Mouse (Mus musculus): ENCODE measurements at regions not wholly inside any gene's neighbourhood (a gene's known extent, or its start where the extent isn't known, plus 50 kb on each side); places are given as distances from the start of the nearest gene placed in this dataset.

GRCm38 (mm10) chr11:9997532-9998138, 805.9 kb downstream of the Abca13 start:
- H3K36me3 ChIP-seq (ENCODE audit: control insufficient read depth, insufficient read depth, low read length, poor library complexity, severe bottlenecking): no peaks in the 10 kb centered on the region
- no peak overlapping the region for H3K4me3 ChIP-seq (ENCODE audit: low read depth, low read length)
- TF ChIP-seq POLR2A (IDR thresholded peaks at IDR 0.05; ENCODE audit: insufficient read depth, low read length): no peak
- TF ChIP-seq EP300 (IDR thresholded peaks at IDR 0.05; ENCODE audit: insufficient read depth, low read depth, low read length): no peak
- TF ChIP-seq CTCF (IDR thresholded peaks at IDR 0.05; ENCODE audit: low read depth, low read length): no peak
- H3K9me3 ChIP-seq (replicated peaks; ENCODE audit: control insufficient read depth, insufficient read depth, low read length, poor library complexity, severe bottlenecking): no peaks in the 10 kb centered on the region
- no peaks in the 10 kb centered on the region for H3K4me1 ChIP-seq (ENCODE audit: control insufficient read depth, insufficient read depth, low read length)
- H3K9ac ChIP-seq (ENCODE audit: low read depth, poor library complexity, severe bottlenecking): no peak overlapping the region
- no peaks in the 10 kb centered on the region for H3K27me3 ChIP-seq (ENCODE audit: control insufficient read depth, insufficient read depth, low read length, poor library complexity, severe bottlenecking)
- H3K27ac ChIP-seq (ENCODE audit: insufficient read depth, low read length): no peak overlapping the region

- no peaks in the 10 kb centered on the region for H3K36me3 ChIP-seq (ENCODE audit: control insufficient read depth, insufficient read depth, low read length, poor library complexity, severe bottlenecking)
- no peak overlapping the region for H3K27ac ChIP-seq (ENCODE audit: insufficient read depth, low read length)
- no peak overlapping the region for H3K9ac ChIP-seq (ENCODE audit: low read depth, poor library complexity, severe bottlenecking)
- TF ChIP-seq EP300 (IDR thresholded peaks at IDR 0.05; ENCODE audit: insufficient read depth, low read depth, low read length) (no peak), CTCF (IDR thresholded peaks at IDR 0.05; ENCODE audit: low read depth, low read length) (no peak), POLR2A (IDR thresholded peaks at IDR 0.05; ENCODE audit: insufficient read depth, low read length) (no peak)
- H3K27me3 ChIP-seq (ENCODE audit: control insufficient read depth, insufficient read depth, low read length, poor library complexity, severe bottlenecking): no peaks in the 10 kb centered on the region
- H3K4me3 ChIP-seq (ENCODE audit: low read depth, low read length): no peak overlapping the region
- no peaks in the 10 kb centered on the region for H3K9me3 ChIP-seq (replicated peaks; ENCODE audit: control insufficient read depth, insufficient read depth, low read length, poor library complexity, severe bottlenecking)
- H3K4me1 ChIP-seq (ENCODE audit: control insufficient read depth, insufficient read depth, low read length): no peaks in the 10 kb centered on the region
Observed at GRCm38 (mm10) chr11:10002170-10002569, 810.4 kb downstream of the Abca13 start.

- TF ChIP-seq POLR2A (IDR thresholded peaks at IDR 0.05; ENCODE audit: insufficient read depth, low read length) (no peak), EP300 (IDR thresholded peaks at IDR 0.05; ENCODE audit: insufficient read depth, low read depth, low read length) (no peak), CTCF (IDR thresholded peaks at IDR 0.05; ENCODE audit: low read depth, low read length) (no peak)
- H3K4me1 ChIP-seq (ENCODE audit: control insufficient read depth, insufficient read depth, low read length): no peaks in the 10 kb centered on the region
- H3K27ac ChIP-seq (ENCODE audit: insufficient read depth, low read length): no peak overlapping the region
- H3K4me3 ChIP-seq (ENCODE audit: low read depth, low read length): no peak overlapping the region
- no peaks in the 10 kb centered on the region for H3K9me3 ChIP-seq (replicated peaks; ENCODE audit: control insufficient read depth, insufficient read depth, low read length, poor library complexity, severe bottlenecking)
- H3K9ac ChIP-seq (ENCODE audit: low read depth, poor library complexity, severe bottlenecking): no peak overlapping the region
- no peaks in the 10 kb centered on the region; the same call in 1 of the 2 replicates for H3K27me3 ChIP-seq (ENCODE audit: control insufficient read depth, insufficient read depth, low read length, poor library complexity, severe bottlenecking)
- no peaks in the 10 kb centered on the region for H3K36me3 ChIP-seq (ENCODE audit: control insufficient read depth, insufficient read depth, low read length, poor library complexity, severe bottlenecking)
Observed at GRCm38 (mm10) chr11:10006881-10007280, 815.1 kb downstream of the Abca13 start.

GRCm38 (mm10) chr11:10046593-10046992, 854.9 kb downstream of the Abca13 start:
- no peak overlapping the region for H3K9ac ChIP-seq (ENCODE audit: low read depth, poor library complexity, severe bottlenecking)
- no peak overlapping the region for H3K4me3 ChIP-seq (ENCODE audit: low read depth, low read length)
- TF ChIP-seq EP300 (IDR thresholded peaks at IDR 0.05; ENCODE audit: insufficient read depth, low read depth, low read length): no peak
- no peak for TF ChIP-seq POLR2A (IDR thresholded peaks at IDR 0.05; ENCODE audit: insufficient read depth, low read length)
- TF ChIP-seq CTCF (IDR thresholded peaks at IDR 0.05; ENCODE audit: low read depth, low read length): no peak
- no peak overlapping the region for H3K27ac ChIP-seq (ENCODE audit: insufficient read depth, low read length)
- no peaks in the 10 kb centered on the region; the same call in 1 of the 2 replicates for H3K9me3 ChIP-seq (replicated peaks; ENCODE audit: control insufficient read depth, insufficient read depth, low read length, poor library complexity, severe bottlenecking)
- no peaks in the 10 kb centered on the region for H3K4me1 ChIP-seq (ENCODE audit: control insufficient read depth, insufficient read depth, low read length)
- H3K27me3 ChIP-seq (ENCODE audit: control insufficient read depth, insufficient read depth, low read length, poor library complexity, severe bottlenecking): no peaks in the 10 kb centered on the region
- H3K36me3 ChIP-seq (ENCODE audit: control insufficient read depth, insufficient read depth, low read length, poor library complexity, severe bottlenecking): no peaks in the 10 kb centered on the region

GRCm38 (mm10) chr11:10051584-10052210, 860.0 kb downstream of the Abca13 start:
- no peak overlapping the region for H3K9ac ChIP-seq (ENCODE audit: low read depth, poor library complexity, severe bottlenecking)
- no peaks in the 10 kb centered on the region for H3K36me3 ChIP-seq (ENCODE audit: control insufficient read depth, insufficient read depth, low read length, poor library complexity, severe bottlenecking)
- peaks cover 2% of the 10 kb centered on the region for H3K4me1 ChIP-seq (ENCODE audit: control insufficient read depth, insufficient read depth, low read length)
- H3K27me3 ChIP-seq (ENCODE audit: control insufficient read depth, insufficient read depth, low read length, poor library complexity, severe bottlenecking): no peaks in the 10 kb centered on the region
- H3K4me3 ChIP-seq (ENCODE audit: low read depth, low read length): no peak overlapping the region
- peak overlapping the region; percentile 92 for H3K27ac ChIP-seq (ENCODE audit: insufficient read depth, low read length)
- TF ChIP-seq EP300 (IDR thresholded peaks at IDR 0.05; ENCODE audit: insufficient read depth, low read depth, low read length): 0 out of 2 replicates have a peak, but pooled peaks have one; percentile 22
- no peak for TF ChIP-seq POLR2A (IDR thresholded peaks at IDR 0.05; ENCODE audit: insufficient read depth, low read length)
- peaks cover 7% of the 10 kb centered on the region for H3K9me3 ChIP-seq (replicated peaks; ENCODE audit: control insufficient read depth, insufficient read depth, low read length, poor library complexity, severe bottlenecking)

GRCm38 (mm10) chr11:10071881-10072280, 880.1 kb downstream of the Abca13 start:
- H3K36me3 ChIP-seq (ENCODE audit: control insufficient read depth, insufficient read depth, low read length, poor library complexity, severe bottlenecking): no peaks in the 10 kb centered on the region
- peaks cover 5% of the 10 kb centered on the region; the same call in 1 of the 2 replicates for H3K9me3 ChIP-seq (replicated peaks; ENCODE audit: control insufficient read depth, insufficient read depth, low read length, poor library complexity, severe bottlenecking)
- no peak overlapping the region for H3K9ac ChIP-seq (ENCODE audit: low read depth, poor library complexity, severe bottlenecking)
- no peak for TF ChIP-seq EP300 (IDR thresholded peaks at IDR 0.05; ENCODE audit: insufficient read depth, low read depth, low read length)
- no peak for TF ChIP-seq CTCF (IDR thresholded peaks at IDR 0.05; ENCODE audit: low read depth, low read length)
- no peak for TF ChIP-seq POLR2A (IDR thresholded peaks at IDR 0.05; ENCODE audit: insufficient read depth, low read length)
- H3K4me1 ChIP-seq (ENCODE audit: control insufficient read depth, insufficient read depth, low read length): no peaks in the 10 kb centered on the region
- no peaks in the 10 kb centered on the region for H3K27me3 ChIP-seq (ENCODE audit: control insufficient read depth, insufficient read depth, low read length, poor library complexity, severe bottlenecking)
- H3K27ac ChIP-seq (ENCODE audit: insufficient read depth, low read length): no peak overlapping the region
- no peak overlapping the region for H3K4me3 ChIP-seq (ENCODE audit: low read depth, low read length)
